Comparison of ENCODE assay signal across 8 mouse cellular contexts in the genomic region with DNA sequence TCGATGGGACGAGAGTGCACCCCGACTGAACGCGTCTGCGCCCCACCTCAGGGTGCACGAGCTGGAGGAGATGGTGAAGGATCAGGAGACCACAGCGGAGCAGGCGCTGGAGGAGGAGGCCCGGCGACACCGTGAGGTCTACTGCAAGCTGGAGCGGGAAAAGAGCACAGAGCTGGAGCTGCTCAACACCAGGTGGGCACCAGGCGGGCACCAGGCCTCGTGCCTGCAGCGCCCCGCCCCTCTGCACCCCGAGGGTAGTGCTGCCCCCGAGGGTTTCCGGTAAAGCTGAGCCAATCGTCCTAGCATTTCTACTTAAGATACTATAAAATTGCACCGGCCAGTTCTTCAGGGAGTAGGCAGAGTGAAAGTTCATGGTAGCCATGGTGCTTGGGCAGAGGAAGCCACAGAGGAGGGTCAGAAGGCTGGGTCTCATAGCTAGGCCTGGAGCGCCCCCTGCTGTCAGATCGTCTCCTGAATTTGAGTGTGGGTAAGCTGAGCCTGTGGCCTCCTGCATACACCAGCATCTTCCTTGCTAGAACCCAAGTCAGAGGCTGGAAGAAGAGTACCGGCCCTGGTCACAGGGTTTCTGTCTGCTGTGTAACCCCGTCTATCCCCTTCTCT.
DNase-seq lines count a peak whose midpoint lies in the region; ATAC-seq and TF ChIP-seq lines count a peak whose summit lies in the region.

No protein-coding gene starts in this region.

- no peaks in the 10 kb centered on the region for H3K9me3 ChIP-seq in hindbrain, postnatal 0 days (ENCODE audit: low read length)
- 0 out of 2 replicates have a peak, but pooled peaks cover 3% of the 10 kb centered on the region for H3K9me3 ChIP-seq in megakaryocyte, embryonic 14.5 days

- no peak overlapping the region for H3K27ac ChIP-seq in hindbrain, postnatal 0 days

- H3K27me3 ChIP-seq in hindbrain, postnatal 0 days (ENCODE audit: insufficient read depth, low read length), result no peaks in the 10 kb centered on the region
- peaks cover 63% of the 10 kb centered on the region for H3K27me3 ChIP-seq in megakaryocyte, embryonic 14.5 days (replicated peaks)

- no peak overlapping the region for H3K9ac ChIP-seq in hindbrain, postnatal 0 days (replicated peaks; ENCODE audit: low read length)

- TF ChIP-seq CTCF in hindbrain, postnatal 0 days (IDR thresholded peaks at IDR 0.05; ENCODE audit: low read depth), result peak; percentile 88

- H3K4me1 ChIP-seq in hindbrain, postnatal 0 days (ENCODE audit: insufficient read depth, low read length), result no peaks in the 10 kb centered on the region
- H3K4me1 ChIP-seq in megakaryocyte, embryonic 14.5 days, result peaks cover 17% of the 10 kb centered on the region

- peaks cover 22% of the 10 kb centered on the region for H3K36me3 ChIP-seq in hindbrain, postnatal 0 days (ENCODE audit: insufficient read depth, low read length)
- H3K36me3 ChIP-seq in megakaryocyte, embryonic 14.5 days (replicated peaks; ENCODE audit: low read length), result no peaks in the 10 kb centered on the region

- no peak overlapping the region for H3K4me3 ChIP-seq in hindbrain, postnatal 0 days (ENCODE audit: low read length)
- H3K4me3 ChIP-seq in megakaryocyte, embryonic 14.5 days (replicated peaks), result peak overlapping the region; percentile 2

- ATAC-seq in hindbrain, postnatal 0 days, result peak; percentile 83

- peak; percentile 95 for DNase-seq in NIH3T3 (ENCODE audit: low read depth)
- peak; percentile 95 to 97 for DNase-seq in cerebellum, postnatal 10 days
- peak; percentile 88 to 91 for DNase-seq in frontal cortex, postnatal 36 days (ENCODE audit: low spot score in 2 of 2)
- peak; percentile 93 for DNase-seq in hindbrain, postnatal 0 days (ENCODE audit: low spot score)
- DNase-seq in left cerebral cortex, adult 11 months (ENCODE audit: low spot score), result peak; percentile 81
- peak; percentile 91 to 94 for DNase-seq in right cerebral cortex, adult 2 months (ENCODE audit: low spot score in 2 of 2)
- DNase-seq in urinary bladder, postnatal 10 days (ENCODE audit: low spot score), result peak; percentile 77

- WGBS in hindbrain, postnatal 0 days, result 66% methylated on average over 26 of the region's 26 CpGs

- no peak overlapping the region for H3K4me2 ChIP-seq in hindbrain, postnatal 0 days (ENCODE audit: low read depth, low read length)
